Mouse (Mus musculus) neural tube, embryonic 15.5 days (tissue): Measurements from ENCODE around the gene Usp4. TPM values are rescaled to one million over a fixed set of nuclear protein-coding genes. Genes with fewer than 3 reads are reported as not detected.

ENCODE experiments used
- ATAC-seq: fragments of 200-750 bp; cut with Nextera tagmentation; 2 replicates; pipeline ENCODE4 v1.8.0; 2017; ENCODE audit warnings: mild to moderate bottlenecking, moderate TSS enrichment, moderate library complexity; ENCODE audit not compliant: low FRiP score
- H3K27ac ChIP-seq: fragments of 300-500 bp; sonication (generic); replicated peaks from 2 replicates; pipeline ENCODE4 v1.5.1; 2015; ENCODE audit warnings: mild to moderate bottlenecking, inconsistent platforms
- H3K27me3 ChIP-seq: fragments of 300-500 bp; sonication (generic); replicated peaks from 2 replicates; pipeline ENCODE4 v1.6.1; 2015; ENCODE audit warnings: inconsistent platforms
- H3K36me3 ChIP-seq: fragments of 300-500 bp; sonication (generic); 2 replicates; pipeline ENCODE4 v1.6.1; 2015; ENCODE audit warnings: inconsistent platforms
- H3K4me1 ChIP-seq: fragments of 300-500 bp; sonication (generic); 2 replicates; pipeline ENCODE4 v1.6.1; 2015; ENCODE audit warnings: inconsistent platforms
- H3K4me2 ChIP-seq: fragments of 300-500 bp; sonication (generic); 2 replicates; pipeline ENCODE4 v1.6.1; 2015; ENCODE audit warnings: inconsistent platforms, mild to moderate bottlenecking, moderate library complexity
- H3K4me3 ChIP-seq: fragments of 300-500 bp; sonication (generic); replicated peaks from 2 replicates; pipeline ENCODE4 v1.5.1; 2015; ENCODE audit warnings: mild to moderate bottlenecking, inconsistent platforms
- H3K9ac ChIP-seq: fragments of 300-500 bp; sonication (generic); replicated peaks from 2 replicates; pipeline ENCODE4 v1.6.1; 2015; ENCODE audit warnings: mild to moderate bottlenecking, inconsistent platforms
- H3K9me3 ChIP-seq: fragments of 300-500 bp; sonication (generic); replicated peaks from 2 replicates; pipeline ENCODE4 v1.6.1; 2016; ENCODE audit warnings: inconsistent platforms
- WGBS: fragments of 180-500 bp; shearing (Covaris S2); methylation state at CpG from one replicate; pipeline ENCODE4 v1.1.7; 2015; ENCODE audit warnings: mixed read lengths; 5-methylcytosine and 5-hydroxymethylcytosine counted together
- polyA plus RNA-seq: library from polyadenylated mRNA; unstranded; fragments of >200 nt; fragmentation: Nextera tagmentation; extraction: Ambion mirVana; gene quantifications from 2 replicates; pipeline ENCODE4 v1.2.1, GENCODE M21; 2015

The Usp4 gene
- polyA plus RNA-seq, 1 experiment from 2014 or later, result 110 TPM

DNA sequence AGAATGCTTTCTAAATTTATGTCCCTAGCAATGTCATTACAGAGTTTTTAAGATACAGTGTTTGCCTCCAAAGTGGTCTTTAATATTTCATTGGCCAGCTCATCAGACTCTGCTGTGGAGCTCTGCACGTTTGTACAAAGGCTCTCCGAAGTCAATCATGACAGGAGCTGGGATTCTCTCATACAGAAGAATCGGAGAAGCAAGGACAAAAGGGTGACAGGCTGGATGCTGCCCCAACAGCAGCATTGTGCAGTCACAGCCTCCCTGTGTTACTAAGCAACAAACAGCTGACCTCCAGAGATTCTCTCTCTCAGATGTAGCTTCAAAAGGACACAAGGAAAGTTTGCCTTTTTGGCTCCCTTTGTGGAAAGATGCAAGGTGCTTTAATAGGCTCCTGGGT lies 88.5 kb downstream of the Usp4 start, which contains the start of gene BC048562:
TSS of gene BC048562 (plus strand) at position 301 of the 400 bp plus-strand sequence.
- H3K4me2 ChIP-seq, result no peak within 1 kb of the TSS
- no peak within 1 kb of the TSS for H3K4me3 ChIP-seq
- 0 out of 2 replicates have a peak, but pooled peaks cover 8% of the 10 kb centered on the region for H3K4me1 ChIP-seq
- ATAC-seq, result no peak
- no peaks in the 10 kb centered on the region for H3K9me3 ChIP-seq
- 41% methylated on average over 3 of the region's 3 CpGs for WGBS
- H3K9ac ChIP-seq, result no peak within 1 kb of the TSS
- no peak within 1 kb of the TSS for H3K27ac ChIP-seq
- no peaks in the 10 kb centered on the region for H3K36me3 ChIP-seq
- no peaks in the 10 kb centered on the region for H3K27me3 ChIP-seq

DNA sequence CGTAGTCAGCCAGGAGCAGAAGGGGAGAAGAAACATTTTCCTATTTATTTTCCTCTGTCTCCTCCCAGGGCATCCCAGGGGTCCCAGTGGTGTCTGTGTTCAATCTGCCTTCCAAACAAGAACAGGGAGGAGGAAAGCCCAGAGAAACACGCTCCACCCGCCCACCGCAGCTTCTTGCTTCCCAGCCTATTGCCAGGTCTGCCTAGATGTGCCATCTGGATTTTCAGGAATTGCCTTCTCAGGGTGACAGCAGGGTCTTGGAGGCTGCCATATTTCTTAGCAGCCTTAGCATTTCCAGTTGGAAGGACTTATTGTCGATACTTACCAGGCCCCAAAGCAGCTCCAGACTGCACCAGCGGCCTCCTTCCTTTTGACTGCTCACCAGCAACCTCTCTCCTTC lies 91.5 kb downstream of the Usp4 start:
- no peak overlapping the region for H3K9ac ChIP-seq
- H3K27ac ChIP-seq, result peak overlapping the region; percentile 9; the same call in 1 of the 2 replicates
- no peaks in the 10 kb centered on the region for H3K36me3 ChIP-seq
- no peaks in the 10 kb centered on the region for H3K27me3 ChIP-seq
- no peaks in the 10 kb centered on the region for H3K9me3 ChIP-seq
- 0 out of 2 replicates have a peak, but pooled peaks cover 8% of the 10 kb centered on the region for H3K4me1 ChIP-seq
- ATAC-seq, result no peak
- no peak overlapping the region for H3K4me3 ChIP-seq
- 80% methylated on average over 6 of the region's 6 CpGs for WGBS
- no peak overlapping the region for H3K4me2 ChIP-seq

DNA sequence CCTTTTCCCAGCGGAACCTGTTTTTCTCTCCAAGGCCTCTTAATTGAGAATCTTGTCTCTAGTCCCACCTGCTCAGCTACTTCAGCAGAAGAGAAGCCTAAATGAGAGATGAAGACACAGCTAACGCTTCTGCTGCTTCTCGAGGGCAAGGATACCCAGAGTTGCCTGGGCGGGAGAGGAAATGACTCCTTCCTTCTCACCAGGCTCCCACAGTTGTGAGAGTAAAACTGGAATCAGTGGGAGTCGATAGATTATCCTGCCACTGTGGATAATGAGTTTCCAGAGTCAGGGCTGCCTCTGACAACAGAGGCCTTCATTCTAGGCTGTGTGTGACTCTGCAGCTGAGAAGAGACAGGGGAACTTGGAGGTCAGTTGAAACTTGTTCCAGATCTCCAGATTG lies 92.8 kb downstream of the Usp4 start:
- H3K36me3 ChIP-seq, result no peaks in the 10 kb centered on the region
- H3K27me3 ChIP-seq, result no peaks in the 10 kb centered on the region
- H3K9me3 ChIP-seq, result no peaks in the 10 kb centered on the region
- 73% methylated on average over 5 of the region's 5 CpGs for WGBS
- H3K9ac ChIP-seq, result no peak overlapping the region
- no peak overlapping the region for H3K27ac ChIP-seq
- ATAC-seq, result no peak
- H3K4me1 ChIP-seq, result 0 out of 2 replicates have a peak, but pooled peaks cover 8% of the 10 kb centered on the region
- no peak overlapping the region for H3K4me2 ChIP-seq
- no peak overlapping the region for H3K4me3 ChIP-seq

DNA sequence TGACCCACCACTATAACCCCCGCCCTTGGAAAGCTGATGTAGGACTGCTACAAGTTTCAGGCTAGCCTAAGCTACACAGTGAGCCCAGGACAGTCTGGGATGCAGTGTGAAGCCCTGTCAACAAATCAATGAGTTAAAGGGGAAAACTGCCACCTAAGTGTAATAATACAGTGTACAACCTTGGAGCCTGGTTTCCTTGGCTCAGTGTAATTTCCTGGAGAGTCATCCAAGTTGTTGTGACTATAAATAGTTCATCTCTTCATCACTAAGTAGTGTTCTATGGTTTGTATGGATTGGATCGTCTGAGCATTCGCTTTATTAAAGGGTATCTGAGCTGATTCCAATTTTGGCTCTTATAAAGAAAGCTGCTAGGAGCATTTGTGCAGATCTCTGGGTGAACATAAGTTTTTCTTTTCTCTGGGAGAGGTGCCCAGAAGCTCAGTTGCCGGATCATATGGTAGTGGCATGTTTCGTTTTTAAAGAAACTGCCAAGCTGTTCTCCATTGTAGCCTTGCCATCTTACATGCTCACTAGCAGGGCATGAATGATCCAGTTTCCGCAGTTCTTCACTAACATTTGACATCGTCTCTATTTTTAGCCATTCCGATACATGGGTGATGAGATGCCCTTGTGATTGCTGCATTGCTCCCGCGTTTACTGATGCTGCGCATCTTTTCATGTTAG lies 93.7 kb downstream of the Usp4 start:
- Histone ChIP-seq H3K4me3 (no peak overlapping the region), H3K9ac (no peak overlapping the region), H3K27ac (no peak overlapping the region), H3K4me2 (no peak overlapping the region), H3K27me3 (no peaks in the 10 kb centered on the region), H3K9me3 (no peaks in the 10 kb centered on the region), H3K36me3 (no peaks in the 10 kb centered on the region), H3K4me1 (0 out of 2 replicates have a peak, but pooled peaks cover 6% of the 10 kb centered on the region)
- ATAC-seq, result no peak
- WGBS, result 89% methylated on average over 11 of the region's 11 CpGs

Other genes starting within 250 kb of the Usp4 start
- gene Bsn, start 157.5 kb upstream of the Usp4 start, polyA plus RNA-seq, result 8.8 and 9.7 TPM in 2 replicates
- gene Dag1, start 83.9 kb upstream of the Usp4 start, polyA plus RNA-seq, result 64.0 and 70.4 TPM in 2 replicates
- 117 and 136 TPM in 2 replicates for gene Nicn1, start 57.4 kb upstream of the Usp4 start, polyA plus RNA-seq
- 24.2 and 30.5 TPM in 2 replicates for gene Amt, start 51.0 kb upstream of the Usp4 start, polyA plus RNA-seq
- gene Rhoa, start 41.7 kb upstream of the Usp4 start, polyA plus RNA-seq, result 261 and 304 TPM in 2 replicates
- gene Tcta, start 41.7 kb upstream of the Usp4 start, polyA plus RNA-seq, result 49.2 and 52.0 TPM in 2 replicates
- 460 and 559 TPM in 2 replicates for gene Gpx1, start 8.9 kb upstream of the Usp4 start, polyA plus RNA-seq
- 1.1 and 1.3 TPM in 2 replicates for gene 1700102P08Rik, start 45.0 kb downstream of the Usp4 start, polyA plus RNA-seq
- 1.3 and 1.7 TPM in 2 replicates for gene Ccdc36, start 80.6 kb downstream of the Usp4 start, polyA plus RNA-seq
- not detected in 2 replicates for gene BC048562, start 88.6 kb downstream of the Usp4 start, polyA plus RNA-seq
- 53.7 and 64.4 TPM in 2 replicates for gene Ccdc71, start 112.7 kb downstream of the Usp4 start, polyA plus RNA-seq
- gene Klhdc8b, start 113.7 kb downstream of the Usp4 start, polyA plus RNA-seq, result 58.4 and 59.8 TPM in 2 replicates
- 17.5 and 18.8 TPM in 2 replicates for gene Lamb2, start 131.9 kb downstream of the Usp4 start, polyA plus RNA-seq
- 66.1 and 68.0 TPM in 2 replicates for gene Usp19, start 142.7 kb downstream of the Usp4 start, polyA plus RNA-seq
- 58.1 and 78.1 TPM in 2 replicates for gene Qars, start 159.9 kb downstream of the Usp4 start, polyA plus RNA-seq
- gene Qrich1, start 169.0 kb downstream of the Usp4 start, polyA plus RNA-seq, result 111 and 114 TPM in 2 replicates
- 105 and 130 TPM in 2 replicates for gene Impdh2, start 212.4 kb downstream of the Usp4 start, polyA plus RNA-seq
- 75.0 and 78.2 TPM in 2 replicates for gene Ndufaf3, start 219.6 kb downstream of the Usp4 start, polyA plus RNA-seq
- gene Dalrd3, start 222.0 kb downstream of the Usp4 start, polyA plus RNA-seq, result 279 and 285 TPM in 2 replicates
- gene Wdr6, start 230.9 kb downstream of the Usp4 start, polyA plus RNA-seq, result 247 and 279 TPM in 2 replicates
- 36.4 and 44.2 TPM in 2 replicates for gene P4htm, start 249.8 kb downstream of the Usp4 start, polyA plus RNA-seq